Mouse (Mus musculus) hindbrain, postnatal 0 days (tissue): ENCODE results near the gene Pnkd. TPM values are rescaled to one million over a fixed set of nuclear protein-coding genes. Genes with fewer than 3 reads are reported as not detected.

Source experiments
- ATAC-seq: fragments of 200-750 bp; cut with Nextera tagmentation; 2 replicates; pipeline ENCODE4 v1.8.0; 2017; ENCODE audit warnings: mild to moderate bottlenecking, moderate TSS enrichment, moderate library complexity
- DNase-seq: peaks from one replicate; pipeline ENCODE4 v3.0.0-alpha.2; 2015; ENCODE audit warnings: low spot score
- H3K27ac ChIP-seq: fragments of 300-500 bp; sonication (generic); 2 replicates; pipeline ENCODE4 v1.5.1; 2014; ENCODE audit warnings: mild to moderate bottlenecking
- H3K27me3 ChIP-seq: fragments of 300-500 bp; sonication (generic); 2 replicates; pipeline ENCODE4 v1.6.1; 2014; ENCODE audit warnings: low read length, mixed read lengths; ENCODE audit not compliant: insufficient read depth
- H3K36me3 ChIP-seq: fragments of 300-500 bp; sonication (generic); 2 replicates; pipeline ENCODE4 v1.6.1; 2014; ENCODE audit warnings: low read length, mixed read lengths; ENCODE audit not compliant: insufficient read depth
- H3K4me1 ChIP-seq: fragments of 300-500 bp; sonication (generic); 2 replicates; pipeline ENCODE4 v1.6.1; 2014; ENCODE audit warnings: antibody characterized with exemption, low read length, mixed read lengths; ENCODE audit not compliant: insufficient read depth
- H3K4me2 ChIP-seq: fragments of 300-500 bp; sonication (generic); 2 replicates; pipeline ENCODE4 v1.6.1; 2014; ENCODE audit warnings: low read depth, mild to moderate bottlenecking, low read length, moderate library complexity, mixed read lengths
- H3K4me3 ChIP-seq: fragments of 300-500 bp; sonication (generic); 2 replicates; pipeline ENCODE4 v1.5.1; 2014; ENCODE audit warnings: low read length
- H3K9ac ChIP-seq: fragments of 300-500 bp; sonication (generic); replicated peaks from 2 replicates; pipeline ENCODE4 v1.6.1; 2014; ENCODE audit warnings: mild to moderate bottlenecking, low read length, moderate library complexity, mixed read lengths
- H3K9me3 ChIP-seq: fragments of 300-500 bp; sonication (generic); 2 replicates; pipeline ENCODE4 v1.6.1; 2016; ENCODE audit warnings: low read length, mixed read lengths
- CTCF ChIP-seq: IDR thresholded peaks from 2 replicates; pipeline ENCODE4 v1.5.1; 2016; ENCODE audit warnings: antibody characterized with exemption, control low read depth, low read depth
- WGBS: fragments of 180-500 bp; shearing (Covaris S2); extraction: QIAGEN DNeasy Blood & Tissue Kit; methylation state at CpG from one replicate; pipeline ENCODE4 v1.1.7; 2014; 5-methylcytosine and 5-hydroxymethylcytosine counted together
- polyA plus RNA-seq: library from polyadenylated mRNA; unstranded; fragments of >200 nt; fragmentation: Nextera tagmentation; extraction: Ambion mirVana; gene quantifications from 2 replicates; pipeline ENCODE4 v1.2.1, GENCODE M21; 2015
- total RNA-seq: library from RNA; depleted of rRNA; stranded (reverse); fragments of >200 nt; gene quantifications from 2 replicates; pipeline ENCODE4 v1.2.3, GENCODE M21; 2014

Gene Pnkd
- total and polyA plus RNA-seq, 2 experiments from 2014 or later, result 102 to 143 TPM

- Histone ChIP-seq H3K4me3 (no peak overlapping the region), H3K27me3 (no peaks in the 10 kb centered on the region), H3K9ac (no peak overlapping the region), H3K4me2 (no peak overlapping the region), H3K9me3 (no peaks in the 10 kb centered on the region), H3K36me3 (no peaks in the 10 kb centered on the region), H3K4me1 (peaks cover 20% of the 10 kb centered on the region), H3K27ac (no peak overlapping the region)
- 78% methylated on average over 3 of the region's 3 CpGs for WGBS
- no peak for DNase-seq
- TF ChIP-seq CTCF, result no peak
- no peak for ATAC-seq
Observed at GRCm38 (mm10) chr1:74334607-74335006, 49.9 kb downstream of the Pnkd start.

GRCm38 (mm10) chr1:74335033-74335432 is 50.3 kb downstream of the Pnkd start:
- WGBS, result 52% methylated on average over 4 of the region's 4 CpGs
- Histone ChIP-seq H3K27ac (no peak overlapping the region), H3K4me2 (peak overlapping the region; percentile 2; the same call in 1 of the 2 replicates), H3K27me3 (no peaks in the 10 kb centered on the region), H3K4me1 (peaks cover 20% of the 10 kb centered on the region), H3K9ac (no peak overlapping the region), H3K9me3 (no peaks in the 10 kb centered on the region), H3K36me3 (no peaks in the 10 kb centered on the region), H3K4me3 (no peak overlapping the region)
- DNase-seq (no peak), ATAC-seq (no peak)
- TF ChIP-seq CTCF, result no peak

GRCm38 (mm10) chr1:74335436-74336170 is 50.9 kb downstream of the Pnkd start:
- Histone ChIP-seq H3K27ac (no peak overlapping the region), H3K36me3 (no peaks in the 10 kb centered on the region), H3K9me3 (no peaks in the 10 kb centered on the region), H3K4me1 (peaks cover 23% of the 10 kb centered on the region), H3K9ac (no peak overlapping the region), H3K4me3 (no peak overlapping the region), H3K27me3 (no peaks in the 10 kb centered on the region), H3K4me2 (no peak overlapping the region)
- TF ChIP-seq CTCF, result no peak
- no peak for DNase-seq
- no peak for ATAC-seq
- WGBS, result 77% methylated on average over 6 of the region's 6 CpGs

GRCm38 (mm10) chr1:74337241-74337771 is 52.6 kb downstream of the Pnkd start:
- Histone ChIP-seq H3K4me1 (peaks cover 23% of the 10 kb centered on the region), H3K36me3 (no peaks in the 10 kb centered on the region), H3K27ac (no peak overlapping the region), H3K9me3 (no peaks in the 10 kb centered on the region), H3K4me3 (no peak overlapping the region), H3K4me2 (no peak overlapping the region), H3K9ac (no peak overlapping the region), H3K27me3 (no peaks in the 10 kb centered on the region)
- no peak for ATAC-seq
- no peak for DNase-seq
- WGBS, result 57% methylated on average over 3 of the region's 3 CpGs
- TF ChIP-seq CTCF, result no peak

GRCm38 (mm10) chr1:74338013-74338412 is 53.3 kb downstream of the Pnkd start:
- DNase-seq (no peak), ATAC-seq (peak; percentile 9; the same call in 1 of the 2 replicates)
- H3K9me3 ChIP-seq, result no peaks in the 10 kb centered on the region
- WGBS, result 85% methylated on average over 4 of the region's 5 CpGs
- TF ChIP-seq CTCF, result no peak
- peaks cover 24% of the 10 kb centered on the region for H3K4me1 ChIP-seq
- no peak overlapping the region for H3K9ac ChIP-seq
- H3K27me3 ChIP-seq, result no peaks in the 10 kb centered on the region
- no peaks in the 10 kb centered on the region for H3K36me3 ChIP-seq
- no peak overlapping the region for H3K4me3 ChIP-seq
- no peak overlapping the region for H3K27ac ChIP-seq
- H3K4me2 ChIP-seq, result no peak overlapping the region

GRCm38 (mm10) chr1:74338626-74339025 is 53.9 kb downstream of the Pnkd start:
- WGBS, result 81% methylated on average over 3 of the region's 4 CpGs
- H3K27ac ChIP-seq, result no peak overlapping the region
- DNase-seq (no peak), ATAC-seq (no peak)
- no peak overlapping the region for H3K4me2 ChIP-seq
- H3K9ac ChIP-seq, result no peak overlapping the region
- no peaks in the 10 kb centered on the region for H3K9me3 ChIP-seq
- no peak overlapping the region for H3K4me3 ChIP-seq
- peaks cover 24% of the 10 kb centered on the region for H3K4me1 ChIP-seq
- no peaks in the 10 kb centered on the region for H3K27me3 ChIP-seq
- H3K36me3 ChIP-seq, result no peaks in the 10 kb centered on the region
- no peak for TF ChIP-seq CTCF

GRCm38 (mm10) chr1:74339917-74340316 is 55.2 kb downstream of the Pnkd start:
- H3K36me3 ChIP-seq, result no peaks in the 10 kb centered on the region
- H3K9ac ChIP-seq, result no peak overlapping the region
- H3K9me3 ChIP-seq, result no peaks in the 10 kb centered on the region
- no peak for ATAC-seq
- H3K27ac ChIP-seq, result no peak overlapping the region
- no peak for DNase-seq
- H3K27me3 ChIP-seq, result no peaks in the 10 kb centered on the region
- peaks cover 23% of the 10 kb centered on the region for H3K4me1 ChIP-seq
- 86% methylated on average over 9 of the region's 9 CpGs for WGBS
- no peak overlapping the region for H3K4me3 ChIP-seq
- TF ChIP-seq CTCF, result no peak
- no peak overlapping the region for H3K4me2 ChIP-seq
